Mouse (Mus musculus) activated CD4-positive, CD25-positive, alpha-beta regulatory T cell (primary cell): ENCODE measurements around the gene Nrgn. TPM values are rescaled to one million over a fixed set of nuclear protein-coding genes. Genes with fewer than 3 reads are reported as not detected.

Experiments
- polyA plus RNA-seq, 2 experiments: library from polyadenylated mRNA; unstranded; fragments of 100-300 nt; shearing (Covaris generic); gene quantifications; one replicate each; pipeline ENCODE4 v1.2.1; 2017

The Nrgn gene
- 1 to 10 TPM; 1.5 to 3.2 TPM for polyA plus RNA-seq

GRCm38 (mm10) chr9:37552536-37553293 lies at the start of gene Nrgn:
Nrgn (minus strand) TSS chr9:37552904.

DNA sequence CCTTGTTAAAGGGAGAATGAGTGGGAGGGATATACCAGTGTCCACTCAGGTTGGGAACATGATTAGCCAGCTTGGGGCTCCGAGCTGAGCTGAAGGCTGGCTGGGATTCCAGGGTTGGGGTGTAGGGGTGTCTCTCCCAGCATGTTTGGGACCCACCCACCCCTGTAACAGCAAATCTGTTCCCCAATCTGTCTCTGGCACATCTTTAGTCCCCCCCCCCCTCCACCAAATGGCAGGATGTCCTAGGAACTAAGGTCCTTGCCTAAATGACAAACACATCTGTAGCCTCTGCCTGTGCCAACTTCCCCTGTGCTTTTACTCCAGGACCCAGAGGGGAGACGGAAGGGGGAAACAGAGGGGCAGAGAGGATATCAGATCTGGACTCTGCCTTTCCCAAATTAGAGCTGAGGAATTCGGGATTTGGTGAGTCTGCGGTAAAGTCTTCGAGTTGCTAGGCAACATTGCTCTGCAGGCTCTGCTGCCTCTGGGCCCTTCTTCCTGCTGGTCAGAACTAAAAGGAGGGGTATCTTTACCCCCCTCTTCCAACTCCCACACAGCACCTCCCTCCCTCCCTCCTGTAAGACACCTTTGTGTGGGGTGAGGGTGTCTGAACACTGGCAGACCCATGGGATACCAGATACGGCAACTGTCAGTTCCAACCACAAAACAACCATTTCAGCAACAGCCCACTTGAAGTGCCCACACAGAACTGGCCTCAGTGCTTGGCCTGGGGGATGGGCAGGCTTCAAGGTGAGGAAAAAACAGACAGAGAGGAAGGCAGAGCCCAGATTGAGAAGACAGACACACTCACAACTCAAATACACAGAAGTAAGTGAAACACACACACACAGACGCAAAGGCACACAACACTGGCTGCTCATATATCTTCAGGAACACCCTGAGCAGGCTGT lies 2.4 kb upstream of the Nrgn start, which contains the start of gene Siae:
Gene Siae, plus strand, starts transcription at position 861 of the 911 bp plus-strand sequence.

GRCm38 (mm10) chr9:37539170-37540025 lies 13.3 kb downstream of the Nrgn start, which contains the start of gene Vsig2:
Vsig2 (plus strand) TSS chr9:37539255.

GRCm38 (mm10) chr9:37527396-37528224 lies 25.1 kb downstream of the Nrgn start, which contains the start of gene Esam:
Esam (plus strand) TSS chr9:37528078.

Other genes with a start within 250 kb of the Nrgn start
- 1 to 10 TPM; 3.1 to 5.1 TPM for gene Ccdc15, start 204.5 kb downstream of the Nrgn start, polyA plus RNA-seq
- not detected for gene Hepacam, start 185.6 kb downstream of the Nrgn start, polyA plus RNA-seq
- gene Robo4, start 151.0 kb downstream of the Nrgn start, polyA plus RNA-seq = under 1 TPM in 1 of 2 experiments, not detected in 1; 0.12 TPM
- gene Robo3, start 119.7 kb downstream of the Nrgn start, polyA plus RNA-seq = under 1 TPM in 1 of 2 experiments, not detected in 1; 0.20 TPM
- 10 to 100 TPM; 18.1 to 19.9 TPM for gene Msantd2, start 63.6 kb downstream of the Nrgn start, polyA plus RNA-seq
- gene Esam, start 24.8 kb downstream of the Nrgn start, polyA plus RNA-seq = under 1 TPM; 0.42 to 0.69 TPM
- gene Vsig2, start 13.6 kb downstream of the Nrgn start, polyA plus RNA-seq = not detected
- gene Siae, start 2.8 kb upstream of the Nrgn start, polyA plus RNA-seq = 10 to 100 TPM in 1 of 2 experiments, 1 to 10 TPM in 1; 8.5 to 13.0 TPM
- gene Spa17, start 60.8 kb upstream of the Nrgn start, polyA plus RNA-seq = 1 to 10 TPM in 1 of 2 experiments, under 1 TPM in 1; 0.55 to 1.2 TPM
- gene Tbrg1, start 104.4 kb upstream of the Nrgn start, polyA plus RNA-seq = 100 to 1,000 TPM; 145 to 146 TPM
- not detected for gene Panx3, start 116.3 kb upstream of the Nrgn start, polyA plus RNA-seq
- gene Olfr160, start 163.3 kb upstream of the Nrgn start, polyA plus RNA-seq = under 1 TPM; 0.23 to 0.60 TPM
- under 1 TPM in 1 of 2 experiments, not detected in 1; 0.18 TPM for gene Olfr874, start 192.2 kb upstream of the Nrgn start, polyA plus RNA-seq
- under 1 TPM in 1 of 2 experiments, not detected in 1; 0.10 TPM for gene Olfr875, start 219.0 kb upstream of the Nrgn start, polyA plus RNA-seq